Mouse (Mus musculus) heart, postnatal 25 days (tissue): ENCODE measurements around the gene Pdzd3. TPM values are rescaled to one million over a fixed set of nuclear protein-coding genes. Genes with fewer than 3 reads are reported as not detected.
"Not testable (repeated sequence)": the region's sequence is repeated elsewhere in the genome, so short reads cannot be mapped to it uniquely, and the experiment has no call there.

Source experiments
- DNase-seq: peaks from one replicate; pipeline ENCODE4 v3.0.0; 2022; ENCODE audit warnings: low spot score
- intact Hi-C: fragments of 180-260 bp; cut with DNase I; formaldehyde crosslinking; loops from one replicate; pipeline ENCODE4 v1.15.1; 2025
- total RNA-seq, 2 experiments: library from RNA; stranded (reverse); gene quantifications; 2 replicates each; pipeline ENCODE4 v1.2.3; 2021

Pdzd3 gene
- 1 to 10 TPM; 4.3 to 4.4 TPM for total RNA-seq

- intact Hi-C loops: no loop called here
- no peak for DNase-seq
Observed at GRCm38 (mm10) chr9:44251314-44251713, at the start of gene Pdzd3. Gene Pdzd3, minus strand, starts transcription at chr9:44251471.

GRCm38 (mm10) chr9:44300001-44300400, 48.7 kb upstream of the Pdzd3 start:
- intact Hi-C loops, DNase-seq: not testable (repeated sequence)

DNA sequence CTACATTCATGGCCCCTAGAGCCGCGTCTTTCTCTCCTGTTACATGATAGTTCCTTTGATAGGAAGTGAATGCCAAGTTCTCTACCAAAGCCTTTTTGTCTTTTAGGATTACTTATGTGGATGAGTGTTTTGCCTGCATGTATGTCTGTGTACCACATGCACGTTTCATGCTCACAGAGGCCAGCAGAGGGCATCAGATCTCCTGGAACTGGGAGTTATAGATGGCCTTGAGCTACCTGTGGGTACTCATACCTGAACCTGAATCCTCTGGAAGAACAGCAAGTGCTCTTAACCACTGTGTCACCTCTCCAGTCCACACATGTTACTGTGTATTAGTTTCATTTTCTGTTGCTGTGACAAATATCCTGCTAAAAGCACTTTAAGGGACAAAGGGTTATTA, 41.2 kb upstream of the Pdzd3 start:
- DNase-seq: no peak
- intact Hi-C loops: loop anchor here (5.0 kb wide), 2 partner anchors 45 to 95 kb away; no protein-coding TSS in a partner anchor

GRCm38 (mm10) chr9:44288959-44289291, 37.7 kb upstream of the Pdzd3 start:
- intact Hi-C loops: no loop called here
- no peak for DNase-seq

DNA sequence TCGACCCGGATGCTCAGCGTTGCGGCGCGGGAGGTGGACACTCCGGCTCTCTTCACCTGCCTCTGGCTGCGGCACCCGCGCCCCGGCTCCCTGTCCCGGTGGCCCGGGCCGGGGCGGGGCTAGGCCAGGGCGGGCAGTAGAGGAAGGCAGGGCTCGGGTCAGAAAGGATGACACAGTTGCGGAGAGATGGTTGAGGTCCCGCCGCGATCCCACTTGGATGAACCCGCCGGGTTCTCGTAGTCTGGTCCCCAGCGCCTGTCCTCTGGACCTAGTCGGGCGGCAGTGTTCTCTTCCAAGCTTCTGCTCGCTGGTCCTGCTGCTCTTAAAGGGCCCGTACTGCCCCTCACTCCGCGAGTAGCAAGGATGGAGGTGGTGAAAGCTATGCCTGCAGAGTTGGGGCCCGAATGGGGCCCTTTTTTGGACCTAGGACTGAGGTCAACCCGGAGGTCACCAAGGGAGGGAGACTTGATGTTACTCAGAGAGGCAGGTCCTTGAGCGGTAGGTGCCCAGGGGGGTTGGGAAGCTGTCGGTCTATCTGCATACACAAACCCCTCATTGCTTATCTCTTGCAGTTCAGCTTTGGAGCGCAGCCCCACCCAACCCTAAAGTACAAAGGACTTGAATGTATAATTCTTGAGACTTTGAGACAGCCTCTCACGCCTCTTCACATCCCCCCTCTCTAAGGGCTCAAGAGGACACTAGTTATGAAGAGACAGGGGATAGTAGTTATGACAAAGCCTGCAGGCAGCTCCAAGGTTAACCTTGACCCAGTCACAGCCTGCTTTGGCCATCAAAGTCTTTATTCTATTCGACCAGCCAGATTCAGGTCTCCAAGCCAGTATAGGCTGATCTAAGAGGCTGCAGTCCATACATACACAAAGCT, 37.0 kb upstream of the Pdzd3 start, which contains the start of gene Abcg4:
Abcg4 (minus strand) TSS at position 540 of the 883 bp plus-strand sequence.
- DNase-seq: no peak
- intact Hi-C loops: no loop called here

GRCm38 (mm10) chr9:44287401-44288075, 36.3 kb upstream of the Pdzd3 start:
- no peak for DNase-seq
- intact Hi-C loops: no loop called here

DNA sequence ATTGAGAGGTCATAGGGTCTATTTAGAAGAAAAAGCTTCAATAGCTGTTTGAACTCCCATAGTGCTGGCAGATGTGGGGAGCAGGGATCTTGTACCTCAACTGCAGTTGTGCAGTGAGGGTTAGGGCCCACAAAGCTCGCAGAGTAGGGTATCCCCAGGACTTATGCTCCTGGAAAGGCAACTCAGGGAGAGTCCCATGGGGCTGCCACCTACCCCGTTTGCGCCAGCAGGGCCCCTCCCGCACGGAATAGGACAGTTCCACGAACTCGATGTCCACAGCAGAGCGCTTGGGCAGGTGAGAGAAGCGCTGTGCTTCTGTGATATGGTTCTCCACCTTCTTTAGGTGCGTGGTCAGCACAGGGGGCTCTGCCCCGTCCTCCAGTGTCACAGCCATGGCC, 35.7 kb upstream of the Pdzd3 start:
- no peak for DNase-seq
- intact Hi-C loops: no loop called here

- intact Hi-C loops: no loop called here
- DNase-seq: no peak
Observed at GRCm38 (mm10) chr9:44286256-44286850, 35.1 kb upstream of the Pdzd3 start.

- intact Hi-C loops: no loop called here
- DNase-seq: no peak
Observed at GRCm38 (mm10) chr9:44283183-44283582, 31.9 kb upstream of the Pdzd3 start.

DNA sequence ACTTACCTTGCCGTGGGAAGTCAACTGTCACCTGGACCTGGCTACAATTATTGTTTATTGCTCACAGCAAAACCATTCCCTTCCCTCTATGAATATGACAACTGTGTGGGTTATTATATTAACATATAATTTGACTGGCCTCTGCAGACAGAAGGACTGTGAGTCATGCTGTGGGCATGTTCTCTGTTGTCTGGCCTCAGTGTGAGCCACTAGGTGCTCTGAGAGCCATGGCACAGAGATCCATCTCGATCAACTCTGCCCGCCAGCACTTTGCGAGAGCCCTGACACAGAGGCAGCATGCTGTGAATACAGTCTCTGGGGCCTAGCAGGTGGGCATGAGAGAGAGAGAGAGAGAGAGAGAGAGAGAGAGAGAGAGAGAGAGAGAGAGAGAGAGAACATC, 18.7 kb upstream of the Pdzd3 start:
- intact Hi-C loops: loop anchor here (10.0 kb wide), 1 partner anchor 285 kb away; no protein-coding TSS in a partner anchor
- DNase-seq: no peak

DNA sequence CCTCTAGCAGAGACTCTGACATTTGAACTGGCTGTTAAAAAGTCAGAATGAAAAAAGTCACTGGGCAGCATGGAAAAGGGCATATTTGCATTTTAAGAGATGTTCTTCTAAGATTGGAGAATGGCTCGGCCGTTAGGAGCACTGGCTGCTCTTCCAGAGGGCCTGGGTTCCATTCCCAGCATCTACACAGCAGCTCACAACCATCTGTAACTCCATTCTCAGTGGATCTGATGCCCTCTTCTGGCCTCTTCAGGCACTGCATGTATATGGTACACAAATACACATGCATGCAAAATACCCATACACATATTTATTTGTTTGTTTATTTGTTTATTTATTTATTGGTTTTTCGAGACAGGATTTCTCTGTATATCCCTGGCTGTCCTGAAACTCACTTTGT, 17.8 kb upstream of the Pdzd3 start:
- DNase-seq: no peak
- intact Hi-C loops: loop anchor here (10.0 kb wide), 1 partner anchor 284 kb away; no protein-coding TSS in a partner anchor

GRCm38 (mm10) chr9:44268432-44268831, 17.2 kb upstream of the Pdzd3 start, which contains the start of gene Nlrx1:
Gene Nlrx1, minus strand, starts transcription at chr9:44268599.
- no peak for DNase-seq
- intact Hi-C loops: loop anchor here (10.0 kb wide), 1 partner anchor 284 kb away; no protein-coding TSS in a partner anchor

- intact Hi-C loops: loop anchor here (10.0 kb wide), 1 partner anchor 283 kb away; no protein-coding TSS in a partner anchor
- peak; percentile 81 for DNase-seq
Observed at GRCm38 (mm10) chr9:44268027-44268360, 16.7 kb upstream of the Pdzd3 start.

- intact Hi-C loops: loop anchor here (10.0 kb wide), 1 partner anchor 283 kb away; no protein-coding TSS in a partner anchor
- DNase-seq: no peak
Observed at GRCm38 (mm10) chr9:44267319-44268026, 16.2 kb upstream of the Pdzd3 start.

DNA sequence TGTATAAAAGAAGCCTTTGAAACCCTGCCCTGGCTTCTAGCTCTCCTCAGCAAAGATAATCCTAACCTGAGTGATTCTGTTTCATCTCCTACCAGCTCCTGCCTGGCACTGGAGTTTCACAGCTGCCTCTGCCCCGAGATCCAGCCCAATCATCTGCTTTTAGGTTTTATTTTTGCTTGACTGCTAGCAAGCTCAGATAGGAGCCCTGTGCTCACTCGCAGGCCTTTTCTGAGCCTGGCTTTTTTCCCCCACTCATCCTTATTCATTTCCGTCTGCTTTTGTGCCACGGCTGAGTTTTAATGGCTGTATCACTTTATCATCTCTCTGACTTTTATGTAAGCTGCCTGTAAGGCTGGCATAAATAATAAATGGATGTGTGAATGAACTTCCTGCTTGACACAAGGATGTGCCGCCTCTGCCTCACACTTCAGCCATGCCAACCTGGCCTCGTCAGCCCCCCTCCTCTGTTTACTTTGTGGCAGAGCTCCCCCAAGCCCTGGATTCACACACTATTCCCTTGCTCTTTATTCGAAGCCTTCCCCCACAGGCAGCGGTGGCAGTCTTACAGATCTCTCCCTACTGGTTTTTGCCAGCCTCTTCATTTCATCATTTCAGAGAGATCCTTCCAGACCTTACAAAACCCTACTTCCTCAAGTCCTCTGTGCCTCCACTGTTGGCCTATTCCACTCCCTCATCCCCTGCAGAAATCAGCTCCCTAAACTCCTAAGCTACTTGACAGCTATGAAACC, 15.4 kb upstream of the Pdzd3 start:
- intact Hi-C loops: loop anchor here (10.0 kb wide), 1 partner anchor 282 kb away; no protein-coding TSS in a partner anchor
- no peak for DNase-seq

DNA sequence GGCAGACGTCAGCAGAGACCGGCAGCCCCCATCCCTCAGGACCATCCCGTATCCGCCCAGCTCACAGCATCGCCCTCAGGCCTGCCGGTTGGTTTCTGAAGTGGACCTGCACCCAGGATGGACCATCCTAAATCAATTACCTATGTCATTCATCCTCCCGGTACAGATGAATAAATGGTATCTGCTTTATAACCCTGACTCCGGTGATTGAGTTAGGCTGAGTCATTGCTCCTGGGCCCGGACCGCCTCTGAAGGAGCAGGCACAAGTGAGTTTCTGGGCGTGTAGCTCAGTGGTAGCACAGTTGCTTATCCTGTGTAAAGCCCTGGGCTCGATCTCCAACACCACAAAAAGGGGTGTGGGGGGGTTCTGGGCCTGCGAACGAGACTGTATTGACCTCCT, 10.1 kb upstream of the Pdzd3 start:
- no peak for DNase-seq

GRCm38 (mm10) chr9:44259014-44259413, 7.7 kb upstream of the Pdzd3 start:
- intact Hi-C loops: no loop called here
- DNase-seq: no peak

More for the DNA sequence above, 10.1 kb upstream of the Pdzd3 start:
- intact Hi-C loops: loop anchor here (10.0 kb wide), 1 partner anchor 277 kb away; no protein-coding TSS in a partner anchor

GRCm38 (mm10) chr9:44256213-44256612, 4.9 kb upstream of the Pdzd3 start:
- intact Hi-C loops: no loop called here
- no peak for DNase-seq

- intact Hi-C loops: no loop called here
- no peak for DNase-seq
Observed at GRCm38 (mm10) chr9:44255136-44255521, 3.9 kb upstream of the Pdzd3 start.
